Mouse (Mus musculus): Measurements from ENCODE around the gene Ptprj.

Ptprj gene

GRCm38 (mm10) chr2:90580236-90581005 lies at the start of gene Ptprj:
Gene Ptprj, minus strand, starts transcription at chr2:90580647.
- DNase-seq: peak in 1 of 2 experiments; percentile 27

GRCm38 (mm10) chr2:90629552-90629951 lies 49.1 kb upstream of the Ptprj start:
- DNase-seq: no peak

- DNase-seq: no peak
Observed at GRCm38 (mm10) chr2:90628261-90628660, 47.8 kb upstream of the Ptprj start.

DNA sequence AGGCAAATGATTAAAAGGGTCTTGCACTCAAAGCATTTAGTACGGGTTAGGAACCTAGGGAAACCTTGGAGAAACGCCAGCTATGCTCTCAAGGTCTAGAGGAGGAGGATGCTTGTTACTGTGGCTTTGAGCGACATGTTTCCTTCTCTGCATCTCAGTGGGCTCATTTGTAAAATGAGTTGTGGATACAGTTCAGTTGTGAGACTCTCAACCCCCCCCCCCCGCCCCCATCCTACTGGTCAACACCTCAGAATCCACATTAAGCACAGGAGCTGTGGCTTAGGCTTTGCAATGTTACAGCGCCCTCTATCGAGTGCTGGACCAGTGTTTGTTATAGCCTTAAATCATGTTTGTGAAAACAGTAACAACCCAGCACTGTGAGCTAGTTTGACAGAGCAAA lies 44.5 kb upstream of the Ptprj start:
- peak in 1 of 2 experiments; percentile 27 for DNase-seq

- no peak for DNase-seq
Observed at GRCm38 (mm10) chr2:90624339-90624738, 43.9 kb upstream of the Ptprj start.

GRCm38 (mm10) chr2:90620815-90621214 lies 40.4 kb upstream of the Ptprj start:
- DNase-seq: no peak

DNA sequence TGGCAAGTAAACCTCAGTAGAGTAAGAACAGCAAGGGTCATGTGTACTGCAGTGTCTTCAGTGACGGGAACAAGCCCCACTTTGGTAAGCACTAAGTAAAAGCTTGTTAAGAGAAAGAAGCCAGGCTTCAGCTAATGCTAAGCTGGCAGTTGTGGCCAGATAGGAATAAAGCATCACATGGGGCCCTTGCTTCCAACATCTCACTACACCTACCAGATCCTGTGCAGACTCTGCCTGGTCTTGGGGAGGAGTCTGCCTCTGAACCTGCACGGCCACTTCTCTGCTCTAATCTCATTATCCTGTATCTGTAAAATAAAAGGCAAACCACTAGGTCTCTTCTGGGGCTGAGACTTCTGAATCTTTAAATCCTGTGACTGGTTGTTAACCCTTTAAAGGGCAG lies 39.2 kb upstream of the Ptprj start:
- no peak for DNase-seq

DNA sequence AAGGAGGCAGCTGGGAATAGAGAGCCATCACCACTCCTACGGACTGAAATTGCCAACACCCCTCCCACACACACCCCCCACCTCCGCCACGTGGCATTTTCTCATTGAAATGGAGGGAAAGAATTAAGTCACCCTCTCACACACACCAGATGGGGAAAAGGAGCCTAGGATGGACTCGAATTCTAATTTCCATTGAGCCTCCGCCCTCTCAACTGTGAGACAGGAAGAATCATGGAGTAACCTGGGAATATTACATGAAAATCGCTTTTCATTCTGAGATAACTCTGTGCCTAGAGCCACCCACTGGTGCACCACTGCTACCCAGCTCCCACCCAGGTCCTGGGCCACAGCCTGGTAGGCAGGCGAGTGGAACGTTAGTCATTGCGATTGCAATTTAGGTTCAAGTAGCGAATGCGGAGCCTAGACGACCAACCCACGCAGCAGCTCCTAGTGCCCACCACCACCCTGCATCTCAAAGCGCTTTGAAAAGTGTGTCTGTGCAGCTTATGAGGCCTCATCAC lies 34.3 kb upstream of the Ptprj start:
- no peak for DNase-seq

DNA sequence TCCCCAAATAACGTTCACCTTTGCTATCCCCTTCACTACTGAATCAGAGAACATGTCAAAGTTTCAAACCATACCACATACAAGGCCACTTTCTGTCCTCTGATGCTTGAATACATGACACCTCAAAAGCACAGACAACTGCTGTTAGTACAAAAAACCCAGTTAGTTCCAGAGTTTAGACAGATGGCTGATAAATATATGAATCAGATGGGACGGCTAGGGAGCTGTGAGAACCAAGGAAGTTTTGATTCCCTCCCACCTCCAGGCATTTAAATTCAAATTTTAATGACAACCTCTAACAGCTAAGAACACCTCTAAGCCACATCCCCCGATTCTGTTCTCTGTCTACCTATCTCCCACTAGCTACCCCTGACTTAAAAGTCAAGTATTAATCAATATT lies 33.1 kb upstream of the Ptprj start:
- no peak for DNase-seq

GRCm38 (mm10) chr2:90613006-90613405 lies 32.6 kb upstream of the Ptprj start:
- DNase-seq: no peak

DNA sequence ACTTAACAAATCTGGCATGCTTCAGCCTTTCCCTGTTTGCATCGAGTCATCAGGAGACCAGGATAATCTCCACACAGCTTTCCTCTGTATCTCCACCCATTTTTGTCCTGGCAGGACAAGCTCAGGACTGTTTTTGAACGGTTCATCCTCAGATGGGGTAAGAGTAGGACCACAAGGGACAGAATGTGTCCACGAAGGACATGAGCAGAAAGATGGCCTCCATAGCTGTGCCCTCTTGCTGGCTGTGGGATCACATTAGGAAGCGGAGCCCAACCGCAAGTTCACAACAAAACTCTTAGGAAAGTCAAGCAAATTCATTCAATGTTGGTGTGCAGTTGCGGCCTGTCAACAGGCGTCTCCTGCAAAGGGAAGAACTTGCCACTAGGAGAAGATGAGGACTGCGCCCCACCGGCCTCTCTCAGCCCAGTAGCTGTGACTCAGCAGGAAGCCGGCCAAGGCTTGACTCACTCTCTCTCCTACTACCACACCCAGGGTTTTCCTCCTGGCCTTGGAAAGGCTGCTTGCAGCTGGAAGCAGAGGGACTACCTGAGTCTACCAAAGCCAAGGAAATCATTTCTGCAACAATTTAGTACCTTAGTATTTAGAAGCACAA lies 31.6 kb upstream of the Ptprj start:
- no peak for DNase-seq

DNA sequence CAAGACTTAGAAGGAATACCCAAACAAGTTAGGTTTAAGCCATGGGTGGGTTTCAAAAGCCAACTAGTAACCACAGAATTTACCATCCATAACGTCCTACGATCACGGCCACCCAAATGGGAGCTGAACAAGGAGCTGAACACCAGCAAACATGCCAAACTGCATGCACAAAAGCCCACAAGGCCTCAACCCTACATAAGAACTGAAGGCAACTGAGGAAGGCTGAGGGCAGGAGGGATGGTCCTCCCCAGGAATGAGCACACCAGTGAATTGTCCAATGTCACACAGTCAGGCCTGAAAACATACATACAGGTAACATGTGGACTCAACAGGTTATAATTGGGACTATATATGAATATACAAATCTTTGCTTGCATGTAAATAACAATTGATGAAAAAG lies 20.6 kb upstream of the Ptprj start:
- DNase-seq: no peak

DNA sequence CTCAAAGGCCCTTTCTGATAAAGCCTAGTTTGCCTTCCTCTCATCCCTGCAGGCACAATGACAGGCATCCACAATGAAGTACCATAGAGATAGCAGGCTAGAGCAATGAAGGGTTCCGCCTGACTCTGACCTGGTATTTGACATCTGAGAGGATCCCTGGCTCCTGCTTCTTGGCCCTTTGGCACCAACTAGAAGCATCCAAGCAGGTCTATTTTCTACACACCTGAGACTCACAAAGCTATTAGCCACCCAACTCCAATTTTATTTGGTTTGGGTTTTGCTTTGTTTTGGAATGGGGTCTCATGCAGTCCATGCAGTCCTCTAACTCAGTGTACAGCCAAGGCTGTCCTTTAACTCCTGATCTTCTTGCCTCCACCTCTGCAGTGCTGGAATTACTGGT lies 7.7 kb upstream of the Ptprj start:
- no peak for DNase-seq

DNA sequence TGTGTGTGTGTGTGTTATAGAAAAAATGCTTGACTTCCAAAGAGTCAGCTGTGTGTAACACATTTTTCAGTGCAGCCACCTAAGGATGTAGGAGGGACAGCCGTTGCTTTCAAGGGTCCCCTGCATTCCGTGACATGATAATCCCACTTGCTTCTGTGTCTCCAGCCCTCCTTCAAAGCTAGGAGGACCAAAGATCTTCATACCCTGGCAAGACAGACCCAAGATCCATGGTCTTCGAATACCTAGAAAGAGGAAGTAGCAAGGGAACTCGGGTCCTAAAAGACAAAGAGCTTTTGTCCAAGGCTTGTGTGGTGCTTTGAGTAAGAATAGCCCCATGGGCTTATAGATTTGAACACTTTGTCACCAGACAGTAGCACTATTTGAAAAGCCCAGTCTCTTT lies 4.1 kb upstream of the Ptprj start:
- DNase-seq: no peak

- no peak for DNase-seq
Observed at GRCm38 (mm10) chr2:90583628-90584131, 3.2 kb upstream of the Ptprj start.

DNA sequence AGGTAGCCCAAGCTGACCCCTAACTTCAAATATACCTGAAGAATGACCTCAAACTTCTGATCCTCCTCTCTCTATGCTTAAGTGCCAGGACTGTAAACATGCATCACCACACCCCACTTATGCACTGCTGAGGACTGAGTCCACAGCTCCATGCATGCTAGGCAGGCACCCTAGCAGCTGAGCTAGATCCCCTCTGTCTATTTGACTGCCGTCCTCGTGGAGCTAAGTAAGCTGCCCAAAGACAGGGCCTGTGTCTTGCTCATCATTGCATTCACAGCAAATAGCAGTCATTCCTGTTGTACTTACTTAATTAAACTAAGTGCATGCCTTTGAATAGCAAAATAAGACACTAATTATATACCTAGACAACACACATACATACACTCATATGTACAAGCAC lies 2.4 kb upstream of the Ptprj start:
- DNase-seq: no peak

GRCm38 (mm10) chr2:90582311-90582710 lies 1.9 kb upstream of the Ptprj start:
- no peak for DNase-seq

DNA sequence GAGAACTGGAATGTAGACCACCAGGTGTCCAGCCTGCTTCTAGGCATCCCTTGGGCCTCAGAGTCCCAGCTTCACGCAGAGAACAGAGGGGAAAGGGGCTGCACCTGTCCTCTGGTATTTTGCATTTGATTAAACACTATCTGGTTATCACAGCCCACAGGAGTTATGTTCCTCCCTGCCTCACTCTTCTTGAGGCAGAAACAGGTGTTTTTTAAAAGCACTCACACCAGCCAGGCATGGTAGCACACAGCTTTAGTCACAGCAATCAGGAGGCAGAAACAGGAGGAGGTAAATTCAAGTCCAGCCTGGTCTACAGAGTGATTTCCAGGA lies 1.3 kb upstream of the Ptprj start:
- DNase-seq: no peak

DNA sequence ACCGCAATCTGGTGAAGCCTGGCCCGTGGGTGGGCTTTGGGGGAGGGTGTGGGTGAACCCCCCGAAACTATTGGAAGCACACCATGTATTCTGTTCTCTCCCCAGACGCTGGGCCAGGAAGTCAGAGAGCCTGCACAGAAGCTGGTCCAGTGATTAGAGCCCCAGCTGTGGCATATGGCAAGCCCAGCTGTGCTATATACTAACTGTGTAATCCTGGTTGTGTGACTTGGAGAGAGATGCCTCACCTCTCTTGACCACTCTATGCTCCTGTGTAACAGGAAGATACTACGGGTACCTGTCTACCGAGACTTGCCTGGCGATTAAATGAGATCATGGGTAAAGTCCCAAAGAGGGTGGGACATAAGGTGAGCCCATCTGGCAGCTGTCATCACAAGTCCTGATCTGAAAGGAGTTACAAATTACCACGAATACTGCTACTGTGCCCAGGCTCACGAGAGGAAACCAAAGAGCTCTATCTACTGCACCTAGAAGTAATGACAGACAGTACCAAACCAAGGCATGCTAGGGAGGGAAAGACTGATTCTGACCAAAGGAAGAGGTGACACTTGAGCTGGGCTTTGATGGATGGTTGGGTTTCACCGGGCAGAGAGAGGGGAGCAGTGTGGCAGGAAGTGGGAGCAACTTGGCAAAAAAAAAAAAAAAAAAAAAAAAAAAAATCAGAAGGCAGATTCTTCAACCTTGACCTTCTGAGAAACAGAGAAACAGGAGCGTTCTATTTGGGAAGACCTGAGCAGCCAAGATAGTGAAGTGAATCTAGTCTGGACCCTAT lies 754 bp upstream of the Ptprj start:
- DNase-seq: no peak

GRCm38 (mm10) chr2:90579728-90580235 lies 665 bp downstream of the Ptprj start:
- peak in 1 of 2 experiments; percentile 43 for DNase-seq

DNA sequence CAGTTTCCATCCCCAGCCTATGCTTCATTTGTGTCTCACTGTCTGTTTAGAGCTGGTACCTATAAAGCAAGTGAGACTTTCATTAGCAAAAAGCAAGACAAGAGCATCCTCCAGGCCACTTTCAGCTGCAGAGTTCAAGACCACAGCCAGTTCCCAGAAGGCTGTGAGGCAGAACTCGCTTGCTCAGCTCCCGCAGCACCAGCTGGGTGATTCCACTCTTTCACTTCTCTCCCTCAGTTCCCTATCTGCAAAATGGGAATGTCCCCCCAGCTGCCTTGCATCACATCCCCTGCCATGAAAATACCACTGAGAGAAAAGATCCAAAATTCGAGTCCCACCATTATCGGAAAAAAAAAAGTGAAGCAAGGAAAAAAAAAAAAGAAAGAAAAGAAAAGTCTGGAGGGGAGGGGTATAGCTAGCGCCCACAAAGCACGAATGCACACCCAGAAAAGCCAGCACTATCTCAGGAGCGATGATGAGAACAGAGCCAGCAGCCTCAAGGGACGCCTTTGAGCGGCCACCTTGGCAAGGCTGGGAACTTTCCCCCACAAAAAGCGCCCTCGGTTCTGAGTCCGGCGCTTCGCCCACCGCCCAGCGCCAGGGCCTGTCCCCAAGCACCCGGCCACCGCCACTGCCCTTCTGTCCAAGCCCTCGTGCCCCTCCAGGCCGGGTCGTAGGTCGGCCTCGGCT lies 1.3 kb downstream of the Ptprj start:
- no peak for DNase-seq

GRCm38 (mm10) chr2:90577451-90578279 lies 2.8 kb downstream of the Ptprj start:
- DNase-seq: no peak
